Mouse (Mus musculus): ENCODE results near the gene Cep112.

Cep112 gene

DNA sequence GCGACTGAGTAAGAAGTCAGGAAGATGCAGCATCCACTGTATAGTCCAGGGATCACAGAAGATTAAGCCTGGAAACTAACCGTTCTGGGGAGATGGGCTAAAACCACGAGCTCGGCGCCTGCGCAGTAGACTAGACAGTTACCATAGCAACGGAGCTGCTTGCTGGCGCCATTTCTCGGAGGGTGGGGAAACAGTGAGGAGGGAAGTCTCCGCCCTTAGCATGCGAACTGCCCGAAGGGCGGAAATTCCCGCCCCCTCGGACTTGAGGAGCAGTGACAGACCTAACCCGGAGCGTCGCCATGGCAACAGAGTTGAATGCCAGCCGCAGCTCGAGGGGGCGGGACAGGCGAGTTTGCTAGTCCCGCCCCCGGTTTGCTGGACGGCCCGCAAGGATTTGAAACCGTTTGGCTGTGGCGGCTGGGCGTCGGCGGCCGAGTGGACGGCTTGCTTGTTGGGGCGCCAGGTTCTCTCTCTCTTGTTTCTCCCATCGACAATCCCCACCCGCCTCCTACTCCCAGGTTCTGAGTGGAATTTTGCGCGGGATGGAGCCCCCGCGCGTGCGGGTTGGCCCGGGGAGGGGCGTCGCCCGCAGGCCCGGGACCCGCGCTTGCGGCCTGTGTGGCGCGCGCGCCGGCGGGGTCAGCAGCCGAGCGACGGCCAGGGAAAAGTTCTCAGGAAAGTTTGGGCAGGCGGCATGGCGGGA lies at the start of gene Cep112:
Cep112 (plus strand) TSS at position 304 of the 703 bp plus-strand sequence.
- DNase-seq: peak; percentile 99

DNA sequence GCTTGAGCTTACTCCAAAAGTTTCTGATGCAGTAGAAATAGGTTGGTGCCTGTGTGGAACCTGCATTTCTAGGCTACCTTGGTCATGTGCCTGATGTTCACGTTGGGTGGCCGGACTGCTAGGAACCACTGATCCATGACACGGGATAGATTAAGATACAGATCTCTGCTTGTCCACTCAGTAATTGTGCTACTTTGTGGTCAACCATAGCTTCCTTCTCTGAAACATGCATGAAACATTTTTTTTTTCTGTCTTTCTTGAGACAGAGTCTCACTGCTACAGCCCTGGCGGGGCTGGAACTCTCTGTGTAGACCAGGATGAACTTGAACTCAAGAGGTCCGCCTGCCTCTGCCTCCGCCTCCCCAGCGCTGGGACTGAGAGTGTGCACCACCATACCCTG lies 48.2 kb upstream of the Cep112 start:
- DNase-seq: no peak

DNA sequence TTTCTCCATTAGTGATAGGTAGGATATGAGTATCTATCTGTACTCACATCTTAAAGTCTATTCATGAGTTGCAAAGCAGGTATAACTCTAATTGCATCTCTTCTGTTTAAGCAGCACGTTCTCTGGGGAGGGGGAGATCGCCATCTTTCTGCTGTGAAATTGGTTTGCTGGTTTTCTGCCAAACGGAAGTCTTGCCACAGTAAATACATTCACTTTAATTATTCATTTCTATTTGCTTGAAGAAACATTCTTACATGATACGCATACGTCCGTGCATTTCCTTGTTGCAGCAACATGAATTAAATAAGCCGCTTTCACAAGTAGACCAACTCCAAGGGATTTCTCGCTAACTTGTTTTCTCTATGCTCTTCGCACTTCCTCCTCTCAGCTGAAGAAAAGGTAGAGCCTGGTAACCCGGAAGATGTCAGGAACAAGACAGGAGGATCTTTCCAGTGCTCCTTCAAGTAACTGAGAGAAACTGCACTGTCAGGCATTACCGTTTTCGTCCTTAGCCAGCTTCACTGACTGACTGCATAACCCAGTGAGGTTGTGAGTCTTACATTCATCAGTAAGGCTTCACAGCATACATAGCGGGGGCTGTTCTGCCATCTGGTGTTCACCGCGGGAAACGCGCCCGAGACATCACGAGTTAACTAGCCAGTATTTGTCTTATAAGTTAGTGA lies 47.2 kb upstream of the Cep112 start:
- peak; percentile 80 for DNase-seq

DNA sequence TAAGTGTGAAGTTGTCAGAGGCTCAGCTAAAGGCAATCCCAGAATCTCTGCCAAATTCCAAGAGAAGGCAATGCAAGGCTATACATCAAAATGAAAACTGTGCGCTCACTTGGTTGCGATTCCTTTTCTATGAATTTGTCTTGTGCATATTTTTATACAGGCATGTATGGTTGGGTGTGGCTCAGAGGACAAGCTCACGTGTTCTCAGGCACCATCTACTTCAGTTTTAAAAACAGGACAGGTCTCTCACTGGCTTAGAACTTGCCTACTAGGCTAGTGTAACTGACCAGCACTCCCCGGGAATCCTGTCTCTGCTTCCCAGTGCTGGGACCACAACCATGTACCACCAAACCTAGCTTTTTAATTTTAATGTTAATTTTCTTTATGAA lies 46.6 kb upstream of the Cep112 start:
- no peak for DNase-seq

DNA sequence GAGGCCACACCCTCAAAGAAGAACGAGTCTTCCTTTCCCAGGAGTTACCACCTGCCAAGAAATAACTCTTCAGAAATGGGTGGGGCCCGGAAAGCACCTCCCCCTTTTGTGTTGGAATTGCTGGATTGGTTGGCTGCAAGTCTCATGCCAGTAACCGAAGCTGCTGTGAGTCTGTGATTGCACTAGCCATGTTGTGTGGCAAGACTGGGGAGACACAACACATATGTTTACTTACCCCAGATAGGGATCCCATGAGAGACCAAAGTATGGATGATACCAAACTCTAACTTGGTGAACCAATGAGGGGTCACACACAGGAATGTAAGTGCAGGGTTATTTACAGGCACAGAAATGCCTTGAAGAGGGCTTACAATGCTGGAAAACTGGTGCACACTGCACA lies 42.3 kb upstream of the Cep112 start:
- no peak for DNase-seq

DNA sequence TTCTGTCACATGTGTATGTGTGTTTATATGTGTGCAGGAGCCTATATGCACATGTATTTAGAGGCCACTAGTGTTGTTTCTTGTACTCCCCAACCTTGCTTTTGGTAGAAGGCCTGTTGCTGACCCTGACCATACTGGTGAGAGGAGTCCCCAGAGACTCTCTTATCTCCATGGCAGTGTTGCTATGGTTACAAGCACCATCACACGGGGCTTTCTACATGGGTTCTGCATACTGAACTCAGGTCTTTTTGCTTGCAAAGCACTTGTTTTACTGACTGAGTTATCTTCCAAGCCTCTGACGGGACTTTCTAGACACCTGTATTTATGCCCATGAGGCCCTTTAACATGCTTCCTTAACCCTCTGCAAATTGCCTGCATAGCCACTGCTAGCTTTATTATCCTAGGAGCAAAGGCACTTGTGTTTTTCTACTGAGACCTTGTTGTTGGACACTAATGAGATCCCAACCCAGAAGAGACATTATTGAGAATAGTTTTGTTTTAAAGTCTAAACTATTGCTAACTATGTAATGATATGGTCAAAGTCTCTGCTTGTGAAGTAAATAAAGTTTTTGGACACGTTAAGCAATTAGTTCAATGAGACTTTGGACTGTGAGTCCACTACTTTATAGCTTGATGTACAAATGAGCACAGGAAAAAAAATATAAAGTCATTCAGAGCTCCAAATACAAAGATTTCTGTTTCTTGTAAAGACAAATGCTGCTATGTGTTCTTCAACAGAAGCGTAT lies 39.9 kb upstream of the Cep112 start:
- no peak for DNase-seq

DNA sequence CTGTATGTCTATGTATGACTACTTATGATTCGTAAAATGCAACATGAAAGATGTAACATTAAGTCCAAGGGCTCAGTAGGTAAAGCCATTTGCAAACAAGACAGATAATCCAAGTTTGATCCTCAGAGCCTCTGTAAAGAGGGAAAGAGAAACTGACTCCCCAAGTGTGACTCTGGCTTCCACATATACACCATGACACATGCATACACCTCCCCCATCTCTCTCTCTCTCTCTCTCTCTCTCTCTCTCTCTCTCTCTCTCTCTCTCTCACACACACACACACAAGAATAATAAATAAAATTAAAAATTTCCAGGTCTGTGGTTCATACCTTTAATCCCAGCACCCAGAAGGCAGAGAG lies 39.3 kb upstream of the Cep112 start:
- no peak for DNase-seq

DNA sequence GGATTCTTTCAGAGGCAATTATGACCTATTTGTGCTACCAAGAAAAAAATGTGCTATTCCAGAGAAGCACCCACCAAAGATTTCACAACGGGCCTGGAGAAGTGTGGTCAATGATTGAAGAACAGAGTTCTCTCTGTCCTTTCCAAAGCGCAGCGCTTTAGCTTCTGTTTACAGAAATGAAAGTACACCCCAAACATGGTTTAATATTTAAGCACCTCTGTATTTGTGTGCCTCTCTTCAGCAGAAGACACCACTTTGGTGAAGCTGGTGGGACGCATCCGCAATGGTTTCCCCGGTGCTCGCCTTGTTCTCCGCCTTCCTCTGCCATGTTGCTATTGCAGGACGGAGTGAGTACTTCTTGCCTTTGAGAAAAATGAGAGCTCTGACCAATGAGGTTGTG lies 29.9 kb upstream of the Cep112 start:
- DNase-seq: peak; percentile 10

DNA sequence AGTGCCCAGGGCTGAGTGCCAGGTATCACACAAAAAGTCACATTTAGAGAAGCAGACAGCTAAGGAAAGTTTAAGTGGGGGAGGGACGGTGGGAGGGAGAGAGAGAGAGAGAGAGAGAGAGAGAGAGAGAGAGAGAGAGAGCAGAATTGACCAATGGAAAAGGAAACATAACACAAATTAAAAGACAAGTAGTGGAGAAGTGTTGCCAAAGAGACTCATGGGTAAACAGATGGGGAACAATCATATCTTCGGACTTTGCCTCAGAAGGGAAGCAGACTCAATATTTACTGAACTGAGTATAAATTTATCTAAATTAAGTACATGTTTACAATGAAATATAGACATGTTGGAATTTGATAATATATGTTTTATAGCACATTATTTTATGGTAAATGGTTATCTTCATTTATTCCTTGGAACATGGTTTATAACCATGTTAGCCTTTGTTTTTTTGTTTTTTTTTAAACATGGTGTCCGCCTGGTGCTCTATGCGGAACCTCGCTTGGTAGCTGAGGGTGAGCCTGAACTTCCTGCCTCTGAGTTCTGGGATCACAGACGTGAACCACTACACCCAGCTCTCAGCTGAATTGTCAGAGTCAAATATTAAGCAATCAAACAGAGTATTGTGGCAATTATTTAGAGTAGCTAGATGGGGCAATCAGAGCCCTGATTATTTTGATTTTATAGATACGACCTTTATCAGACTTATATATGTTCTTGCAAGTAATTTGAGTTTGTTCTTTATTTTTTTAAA lies 28.7 kb upstream of the Cep112 start:
- no peak for DNase-seq

DNA sequence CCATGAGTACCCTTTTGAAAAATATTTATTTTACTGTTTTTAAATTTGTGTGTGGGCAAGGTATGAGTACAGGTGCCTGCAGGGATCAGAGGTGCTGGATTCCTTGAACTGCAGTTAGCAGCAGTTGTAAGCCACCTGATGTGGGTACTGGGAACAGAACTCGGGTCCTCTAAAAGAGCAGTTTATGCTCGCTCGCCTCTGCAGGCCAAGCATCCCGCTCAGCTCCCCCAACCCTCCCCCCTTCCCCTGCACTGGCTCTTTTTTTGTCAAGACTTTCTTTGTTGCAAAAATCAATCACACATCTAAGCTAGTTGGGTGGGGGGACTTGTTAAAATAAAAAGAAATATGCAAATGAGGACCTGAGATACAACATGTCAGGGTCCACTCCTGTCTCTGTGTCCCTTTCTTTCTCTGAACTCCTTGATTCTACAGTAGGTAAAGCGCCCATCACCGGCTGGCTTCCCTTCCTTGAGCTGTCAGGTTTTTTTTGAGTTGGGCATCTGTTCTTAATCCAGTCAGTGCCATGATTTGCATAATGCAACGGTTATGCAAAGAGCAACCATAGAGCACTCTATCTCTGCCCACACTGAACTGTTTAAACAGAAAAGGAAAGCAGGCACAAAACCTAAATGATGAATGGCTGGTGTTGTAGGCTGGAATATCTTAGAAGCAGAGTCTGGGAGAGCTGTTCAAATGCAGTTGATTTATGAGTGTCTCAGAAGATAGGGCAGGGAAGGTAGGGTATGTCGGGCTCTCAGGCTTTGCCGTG lies 14.9 kb upstream of the Cep112 start:
- no peak for DNase-seq

DNA sequence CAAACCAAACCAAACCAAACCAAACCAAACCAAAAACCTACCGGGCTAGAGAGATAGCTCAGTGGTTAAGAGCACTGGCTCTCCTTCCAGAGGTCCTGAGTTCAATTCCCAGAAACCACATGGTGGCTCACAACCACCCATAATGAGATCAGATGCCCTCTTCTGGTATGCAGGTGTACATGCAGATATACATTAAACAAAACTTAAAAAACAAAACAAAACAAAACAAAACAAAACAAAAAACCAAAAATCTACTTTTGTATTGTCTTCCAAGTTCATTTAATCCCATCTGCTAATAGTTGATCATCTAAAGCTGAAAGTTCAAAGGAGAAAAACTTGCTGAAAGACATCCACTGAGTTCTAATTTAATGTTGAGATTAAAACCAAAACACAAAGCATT lies 8.6 kb upstream of the Cep112 start:
- no peak for DNase-seq

DNA sequence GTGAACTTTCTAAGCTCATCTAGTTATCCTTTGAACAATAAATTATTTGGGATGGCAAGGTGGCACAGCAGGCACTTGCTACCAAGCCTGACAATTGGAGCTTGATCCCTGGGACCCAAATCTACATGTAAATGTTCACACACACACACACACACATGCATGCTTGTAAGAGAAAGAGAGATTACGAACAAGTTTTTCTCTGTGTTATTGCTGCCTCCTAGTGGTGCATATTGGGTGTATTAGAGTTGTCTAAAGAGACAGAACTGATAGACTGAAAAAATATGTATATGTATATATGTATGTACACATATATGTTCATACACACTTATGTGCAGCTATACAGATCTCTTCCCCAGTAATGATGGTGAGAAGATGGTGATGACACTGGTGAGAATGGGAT lies 6.5 kb upstream of the Cep112 start:
- peak; percentile 26 for DNase-seq

DNA sequence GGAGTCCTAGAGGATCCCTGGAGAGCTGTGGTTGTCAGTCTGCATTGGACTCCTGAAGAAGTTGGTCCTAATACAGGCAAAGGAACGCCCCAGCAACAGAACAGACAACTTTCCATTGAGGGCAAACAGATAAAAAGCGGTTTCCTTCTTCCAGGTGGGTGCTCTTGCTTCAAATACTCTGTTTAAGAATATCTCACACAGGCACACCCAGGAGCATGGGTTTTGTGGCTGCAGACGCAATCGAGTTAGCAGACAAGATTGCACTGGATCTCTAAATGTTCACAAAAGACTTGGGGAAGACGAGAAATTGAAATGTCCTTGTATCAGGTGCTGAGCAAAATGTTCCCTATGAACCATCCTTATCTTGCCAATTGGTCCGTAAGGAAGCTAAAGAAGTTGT lies 5.8 kb upstream of the Cep112 start:
- DNase-seq: no peak

DNA sequence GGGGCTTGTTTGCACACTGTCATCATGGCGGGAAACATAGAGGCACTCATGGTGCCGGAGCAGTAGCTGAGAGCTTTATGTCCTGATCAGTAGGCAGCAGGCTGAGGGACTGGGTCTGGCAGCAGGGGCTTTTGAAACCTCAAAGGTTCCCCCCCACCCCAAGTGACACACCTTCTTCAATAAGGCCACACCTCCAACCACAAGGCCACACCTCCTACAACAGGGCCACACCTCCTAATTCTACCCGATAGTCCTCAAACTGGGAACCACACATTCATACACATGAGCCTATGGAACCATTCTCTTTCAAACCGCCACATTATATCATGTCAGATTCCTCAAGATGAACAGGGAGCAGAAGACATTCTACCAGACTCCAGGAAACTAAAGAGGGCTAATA lies 4.2 kb upstream of the Cep112 start:
- DNase-seq: no peak

DNA sequence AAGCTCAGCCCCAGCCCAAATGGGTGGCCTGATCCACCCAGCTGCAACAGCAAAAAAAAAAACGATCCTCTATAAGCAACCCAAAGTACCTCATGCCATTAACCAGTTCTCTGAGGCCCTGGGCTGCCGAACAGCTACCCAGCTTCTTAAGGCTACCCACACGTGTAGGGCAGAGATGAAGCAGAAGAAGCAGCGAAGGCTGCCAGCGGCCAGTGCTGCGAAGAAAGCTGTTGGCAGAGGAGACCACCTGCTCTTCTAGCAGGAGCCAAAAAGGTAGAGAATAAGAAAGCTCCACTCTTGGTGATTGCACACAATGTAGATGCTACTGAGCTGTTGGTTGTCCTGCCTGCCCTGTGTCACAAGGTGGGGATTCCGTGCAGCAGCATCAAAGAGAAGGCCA lies 1.8 kb upstream of the Cep112 start:
- no peak for DNase-seq

DNA sequence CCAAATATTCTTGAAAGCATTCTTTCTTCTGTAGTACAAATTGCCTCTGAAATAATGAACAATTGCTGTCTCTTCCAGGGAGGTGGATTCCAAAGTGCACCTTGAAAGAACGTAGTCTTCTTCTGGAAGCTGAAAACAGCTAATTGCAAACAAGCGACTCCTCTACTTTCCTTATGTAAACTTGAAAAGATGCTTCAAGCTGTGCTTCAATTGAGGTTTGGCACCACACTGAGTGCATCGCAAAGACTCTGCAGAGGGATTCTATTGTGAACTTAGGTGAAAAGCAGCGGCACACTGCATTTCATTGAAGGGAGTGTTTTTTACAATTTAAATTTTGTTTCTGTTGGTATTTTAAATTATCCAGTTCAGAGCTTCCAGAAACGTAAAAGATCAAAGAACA lies 881 bp upstream of the Cep112 start:
- DNase-seq: no peak

DNA sequence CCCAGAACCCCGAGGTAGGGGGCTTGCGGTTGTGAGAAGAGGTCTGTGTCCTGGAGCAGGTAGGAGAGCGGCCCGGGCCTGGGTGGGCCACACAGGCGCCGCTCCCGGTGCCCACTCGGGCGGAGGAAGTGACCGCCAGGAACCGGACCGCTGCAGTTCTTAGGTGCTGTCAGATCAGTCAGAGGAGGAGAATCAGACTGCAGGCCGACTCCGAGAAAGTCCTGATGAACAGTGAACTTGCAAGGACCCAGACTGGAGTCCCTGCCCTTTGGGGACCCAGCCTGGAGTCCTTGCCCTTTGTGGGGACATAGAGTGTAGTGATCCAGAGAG lies 565 bp downstream of the Cep112 start:
- no peak for DNase-seq

DNA sequence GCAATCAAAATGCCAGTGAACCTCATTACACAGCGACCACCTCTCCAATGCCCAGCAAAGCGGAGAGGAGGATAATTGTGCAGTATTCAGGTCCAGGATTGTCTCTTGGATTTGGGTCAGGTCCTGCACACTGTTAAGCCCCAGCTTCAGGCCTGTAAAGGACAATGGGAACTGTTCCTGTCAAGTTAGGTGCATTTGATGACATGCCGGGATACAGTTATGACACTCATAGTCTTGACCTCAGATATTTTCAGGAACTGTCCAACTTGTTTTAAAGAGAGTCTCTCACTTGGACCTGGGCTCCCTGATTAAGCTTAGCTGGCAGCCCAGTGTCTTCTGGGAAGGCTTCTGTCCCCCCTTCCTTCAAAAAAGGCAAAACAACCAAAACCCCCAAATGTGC lies 1.1 kb downstream of the Cep112 start:
- no peak for DNase-seq

DNA sequence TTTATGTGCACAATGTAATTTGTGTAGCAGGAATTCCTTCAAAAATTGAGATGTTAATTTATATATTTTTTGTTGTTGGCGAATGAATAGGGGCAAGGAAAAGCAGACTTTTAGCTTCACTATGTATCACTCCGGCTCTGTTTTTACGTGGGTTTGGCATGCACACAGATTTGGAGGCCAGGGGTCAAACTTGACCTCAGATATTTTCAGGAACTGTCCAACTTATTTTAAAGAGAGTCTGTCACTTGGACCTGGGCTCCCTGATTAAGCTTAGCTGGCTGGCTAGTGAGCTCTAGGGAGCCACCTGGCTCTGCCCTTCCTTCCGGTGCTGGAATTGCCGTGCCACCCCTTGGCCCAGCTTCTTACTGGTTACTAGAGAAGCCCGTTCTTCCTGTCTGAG lies 2.2 kb downstream of the Cep112 start:
- DNase-seq: no peak

DNA sequence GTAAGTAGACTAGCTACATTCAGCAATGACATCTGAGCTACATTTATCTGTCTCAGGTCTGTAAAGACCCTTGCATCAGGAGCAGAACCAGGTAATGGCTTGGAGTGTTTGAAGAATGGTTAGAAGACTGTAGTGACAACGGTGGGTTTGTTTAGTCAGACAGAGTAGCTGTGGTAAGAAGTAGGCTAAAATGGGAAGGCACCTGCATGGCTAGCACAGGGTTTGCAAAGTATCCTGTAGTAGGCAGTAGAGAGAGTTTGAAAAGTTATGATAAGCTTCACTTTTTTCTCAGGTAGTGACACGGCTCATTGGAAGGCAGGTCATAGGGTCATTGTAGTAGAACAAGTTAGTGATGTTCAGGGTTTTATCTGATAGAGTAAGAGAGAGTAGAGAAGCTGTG lies 4.1 kb downstream of the Cep112 start:
- no peak for DNase-seq

DNA sequence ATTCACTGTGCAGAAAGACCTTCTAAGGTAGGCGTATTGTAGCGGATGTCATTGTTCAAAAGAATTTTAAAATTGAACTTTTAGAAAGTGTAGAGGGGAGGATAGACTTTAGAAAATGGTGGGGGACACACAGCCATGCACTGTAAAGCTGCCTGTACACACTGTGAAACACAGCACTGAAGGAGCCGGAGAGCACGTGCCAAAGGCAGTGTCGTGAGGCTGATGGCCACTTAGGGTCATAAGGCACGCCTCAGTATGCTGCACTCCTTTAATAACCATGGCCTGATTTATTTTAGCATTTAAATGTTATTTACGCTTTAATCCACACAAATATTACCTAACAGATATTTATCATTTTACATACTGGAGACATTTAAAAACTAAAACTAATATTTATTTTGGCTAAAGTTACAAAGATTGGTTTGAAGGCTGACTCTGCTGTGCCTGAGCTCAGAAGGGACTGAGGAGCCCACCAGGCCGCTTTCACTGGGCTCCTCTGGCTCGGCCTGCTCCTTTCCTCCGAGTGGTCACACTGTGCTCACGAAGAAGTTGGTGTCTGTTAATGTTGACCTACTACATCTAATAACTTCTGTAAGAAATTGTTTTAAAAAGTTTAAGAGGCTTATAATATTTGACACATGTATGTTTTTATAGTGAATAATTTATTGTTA lies 19.0 kb downstream of the Cep112 start:
- no peak for DNase-seq

DNA sequence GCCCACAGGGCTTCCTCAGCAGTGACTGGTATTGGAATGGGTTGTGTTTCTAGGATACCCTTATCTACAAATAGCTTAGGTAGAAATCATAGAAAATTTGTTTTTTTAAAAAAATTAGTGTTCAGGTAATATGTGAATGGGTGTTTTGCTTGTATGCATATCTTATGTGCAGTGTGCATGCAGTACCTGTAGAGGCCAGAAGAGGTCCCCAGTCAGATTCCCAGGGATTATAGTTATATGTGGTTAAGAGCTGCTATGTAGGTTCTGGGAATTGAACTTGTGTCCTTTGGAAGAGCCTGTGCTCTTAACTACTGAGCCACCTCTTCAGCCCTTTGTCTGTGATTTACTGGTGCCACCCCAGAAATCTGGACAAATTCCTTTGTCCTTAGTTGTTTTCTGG lies 22.2 kb downstream of the Cep112 start:
- DNase-seq: no peak

Data from kidney, postnatal 14 days (tissue).